Mouse (Mus musculus): ENCODE results near the gene Ccnjl. TPM values are rescaled to one million over a fixed set of nuclear protein-coding genes. Genes with fewer than 3 reads are reported as not detected.

The Ccnjl gene
- total RNA-seq, 2 experiments from 2014 or later = 0.78 to 1.0 TPM

DNA sequence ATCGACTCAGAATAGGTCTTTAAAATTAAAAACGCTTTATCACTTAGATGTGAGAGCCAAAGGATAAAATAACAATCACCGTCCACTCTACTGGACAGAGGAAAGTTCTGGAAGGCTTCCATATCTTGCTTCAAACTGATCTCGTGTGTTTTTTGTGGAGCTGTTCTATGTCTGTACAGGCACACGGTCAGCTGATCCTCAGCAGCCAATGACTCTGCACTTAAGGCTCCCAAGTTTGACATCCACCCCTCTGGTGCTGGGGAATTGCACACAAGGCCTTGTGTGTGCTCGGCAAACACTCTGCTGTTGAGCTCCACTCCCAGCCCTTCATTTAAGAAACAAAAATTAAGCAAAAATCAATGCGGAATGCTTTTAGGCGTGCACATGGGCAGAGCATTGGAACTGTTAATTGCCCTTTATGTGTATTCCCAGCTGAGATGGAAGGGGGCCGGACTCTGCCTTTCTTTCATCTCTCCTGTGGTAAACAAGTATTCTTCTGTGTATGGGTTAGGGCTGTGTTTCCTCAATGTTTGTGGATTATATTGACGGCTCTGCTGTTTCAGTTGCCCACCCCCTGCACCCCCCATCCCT lies 35.2 kb downstream of the Ccnjl start:
- no peak for DNase-seq
- intact Hi-C loops (cut with DNase I; ENCODE audit: low total_unique reads) = no loop called here

GRCm38 (mm10) chr11:43565414-43565813 lies 36.8 kb downstream of the Ccnjl start:
- intact Hi-C loops (cut with DNase I; ENCODE audit: low total_unique reads) = no loop called here
- DNase-seq = no peak

- no peak for DNase-seq
- intact Hi-C loops (cut with DNase I; ENCODE audit: low total_unique reads) = no loop called here
These were observed 37.3 kb downstream of the Ccnjl start for GRCm38 (mm10) chr11:43565852-43566251.

DNA sequence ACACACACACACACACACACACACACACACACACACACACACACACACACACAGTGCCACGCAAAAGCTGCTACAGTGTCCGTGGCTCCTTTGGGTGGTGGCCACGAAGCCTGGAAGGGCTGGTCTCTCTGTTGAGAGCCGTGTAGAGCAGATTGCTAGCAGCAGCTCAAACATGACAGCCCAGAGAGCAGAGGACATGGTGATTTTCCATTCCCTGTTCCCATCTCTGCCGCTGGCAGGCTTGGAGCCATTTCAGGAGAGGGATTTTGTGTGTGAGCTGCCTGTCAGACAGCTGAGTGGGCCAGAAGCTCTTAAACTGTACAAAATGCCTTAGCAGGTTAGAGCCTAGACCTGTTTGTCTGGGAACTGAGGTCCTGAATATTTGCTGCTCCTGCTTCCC lies 38.1 kb downstream of the Ccnjl start:
- DNase-seq = no peak
- intact Hi-C loops (cut with DNase I; ENCODE audit: low total_unique reads) = no loop called here

- intact Hi-C loops (cut with DNase I; ENCODE audit: low total_unique reads) = no loop called here
- DNase-seq = no peak
These were observed 39.7 kb downstream of the Ccnjl start for GRCm38 (mm10) chr11:43568263-43568662.

DNA sequence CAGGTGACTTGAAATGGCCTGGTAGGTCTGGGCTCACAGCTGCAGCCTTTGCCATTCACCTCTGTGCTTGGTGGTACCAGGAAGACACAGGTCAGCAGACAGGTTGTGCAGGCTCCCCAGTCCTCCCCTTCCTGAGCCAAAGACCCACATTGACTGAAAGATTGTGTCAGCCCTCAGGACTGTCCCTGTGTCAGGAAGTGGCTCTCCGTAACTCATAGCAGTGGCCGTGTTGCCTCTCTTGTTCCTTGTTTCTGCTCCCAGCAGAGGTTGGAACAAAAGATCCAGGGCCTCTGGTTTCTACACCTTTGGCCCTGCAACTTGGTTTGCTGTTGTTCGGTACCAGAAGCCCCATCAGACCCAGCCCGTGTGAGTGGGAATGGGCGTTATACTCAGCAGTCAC lies 40.6 kb downstream of the Ccnjl start:
- intact Hi-C loops (cut with DNase I; ENCODE audit: low total_unique reads) = no loop called here
- DNase-seq = no peak

GRCm38 (mm10) chr11:43569595-43569994 lies 41.0 kb downstream of the Ccnjl start:
- DNase-seq = peak; percentile 75
- intact Hi-C loops (cut with DNase I; ENCODE audit: low total_unique reads) = no loop called here

DNA sequence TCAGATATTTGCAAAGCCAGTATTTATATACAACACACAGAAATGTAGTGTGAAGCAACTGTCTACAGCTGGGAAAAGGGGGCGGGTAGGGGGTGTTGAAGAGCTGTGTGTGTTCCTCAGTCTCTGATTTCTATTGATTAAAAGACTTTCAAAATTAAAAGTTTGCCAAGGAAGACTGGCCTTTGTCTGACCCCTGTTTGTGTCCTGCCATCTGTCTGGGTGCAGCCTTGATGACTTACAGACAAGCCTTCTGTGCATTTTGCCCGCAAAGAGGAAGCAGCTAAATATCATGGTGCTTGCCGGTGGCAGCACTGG lies 46.4 kb downstream of the Ccnjl start:
- intact Hi-C loops (cut with DNase I; ENCODE audit: low total_unique reads) = no loop called here

DNA sequence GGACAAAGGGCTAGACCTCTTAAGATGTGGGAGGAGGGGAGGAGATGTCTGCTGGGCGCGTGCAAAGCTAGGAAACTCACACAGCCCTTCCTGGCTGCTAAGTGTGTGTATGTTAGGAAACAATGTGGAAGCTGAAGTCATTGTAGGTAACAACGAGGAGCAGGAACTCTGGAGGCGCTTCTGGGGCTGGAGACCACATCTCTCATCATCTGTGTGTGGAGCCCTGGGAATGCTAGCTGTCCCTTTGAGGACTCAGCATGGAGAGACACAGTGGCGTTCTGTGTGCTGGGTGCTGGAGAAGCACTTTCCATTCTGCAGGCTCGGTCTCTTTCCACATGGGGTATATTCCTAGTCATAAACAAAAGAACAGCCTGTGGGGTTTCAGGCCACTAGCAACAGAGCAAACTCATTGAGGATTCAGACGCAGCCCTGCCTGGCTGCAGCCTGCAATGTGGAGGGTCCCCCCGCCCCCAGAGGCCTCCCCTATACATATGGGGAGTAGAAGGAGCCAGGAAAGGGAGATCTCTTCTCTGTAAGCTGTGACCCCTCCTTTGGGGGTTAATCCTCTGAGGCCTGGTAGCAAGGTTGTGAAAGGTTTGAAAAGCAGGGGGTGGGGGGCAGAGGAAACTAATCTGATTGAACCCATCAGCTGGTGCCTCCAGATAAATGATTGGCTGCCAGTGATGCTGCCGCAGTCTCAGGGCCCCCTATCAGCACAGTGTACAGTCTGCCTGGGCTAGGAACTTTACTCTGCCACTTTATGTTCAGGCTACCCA lies 47.0 kb downstream of the Ccnjl start:
- intact Hi-C loops (cut with DNase I; ENCODE audit: low total_unique reads) = no loop called here
- DNase-seq = no peak

More for the DNA sequence above, 46.4 kb downstream of the Ccnjl start:
- no peak for DNase-seq

GRCm38 (mm10) chr11:43577713-43578478 lies 49.3 kb downstream of the Ccnjl start:
- intact Hi-C loops (cut with DNase I; ENCODE audit: low total_unique reads) = no loop called here
- DNase-seq = no peak

GRCm38 (mm10) chr11:43585211-43586005 lies 56.8 kb downstream of the Ccnjl start:
- no peak for DNase-seq
- intact Hi-C loops (cut with DNase I; ENCODE audit: low total_unique reads) = loop anchor here (5.0 kb wide), 1 partner anchor 88 kb away; no protein-coding TSS in a partner anchor

DNA sequence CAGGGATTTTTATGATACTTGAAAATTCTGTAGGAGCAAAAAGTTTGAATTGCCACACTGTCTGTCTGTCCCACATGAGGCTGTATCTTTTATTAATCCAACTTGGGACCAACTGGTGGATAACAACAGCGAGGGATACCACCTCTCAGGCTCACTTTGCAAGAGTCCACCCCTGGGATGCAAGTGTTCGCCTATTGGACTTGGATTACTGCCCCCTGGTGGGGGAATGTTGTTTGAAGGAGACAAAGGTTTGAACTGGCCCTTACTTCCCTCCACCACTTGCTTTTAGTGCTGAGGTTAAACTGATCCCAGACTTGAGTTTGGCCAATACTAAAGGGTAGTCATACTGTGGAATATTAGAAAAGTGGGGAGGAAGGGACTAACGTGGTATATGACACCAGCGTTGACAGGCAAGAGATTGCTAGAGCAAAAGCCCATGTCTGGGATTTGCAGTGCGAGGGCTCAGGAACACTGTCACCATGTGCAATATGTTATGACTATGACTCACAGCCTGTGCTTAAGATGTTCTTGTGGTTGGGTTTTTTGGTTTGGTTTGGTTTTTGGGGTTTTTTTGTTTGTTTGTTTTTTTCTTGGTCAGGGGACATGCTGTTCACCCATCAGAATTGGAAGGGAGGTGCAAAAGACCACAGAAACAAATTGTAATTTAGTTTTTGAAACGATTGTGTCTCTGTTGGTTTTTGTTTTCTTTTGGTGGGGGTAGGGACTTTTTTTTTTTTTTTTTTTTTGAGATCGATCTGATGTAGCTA lies 57.9 kb downstream of the Ccnjl start, which contains the start of gene 4933415A04Rik:
4933415A04Rik (plus strand) TSS at position 717 of the 767 bp plus-strand sequence.
- intact Hi-C loops (cut with DNase I; ENCODE audit: low total_unique reads) = loop anchor here (5.0 kb wide), 1 partner anchor 89 kb away; no protein-coding TSS in a partner anchor
- peak; percentile 74 for DNase-seq

GRCm38 (mm10) chr11:43589530-43590072 lies 61.0 kb downstream of the Ccnjl start:
- intact Hi-C loops (cut with DNase I; ENCODE audit: low total_unique reads) = loop anchor here (5.0 kb wide), 1 partner anchor 92 kb away; no protein-coding TSS in a partner anchor

DNA sequence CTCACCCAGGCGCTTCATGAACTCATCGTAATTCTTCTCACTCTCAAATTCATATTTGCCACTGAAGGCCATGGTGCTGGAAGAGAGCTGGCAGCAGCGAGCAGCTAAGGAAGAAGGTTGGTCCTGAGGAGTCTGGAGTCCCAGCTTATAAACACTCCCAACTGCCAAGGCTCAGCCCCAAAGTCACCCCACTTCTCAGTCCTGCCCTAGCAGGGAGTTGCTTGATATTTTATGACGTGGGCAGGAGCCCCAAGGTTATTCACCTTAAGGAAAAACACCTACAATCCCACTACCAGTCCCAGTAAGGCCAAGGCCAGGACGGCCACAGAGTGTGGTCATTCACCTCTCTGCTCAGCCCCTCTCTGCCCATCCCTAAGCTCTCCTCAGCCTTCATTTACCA lies 72.9 kb downstream of the Ccnjl start, which contains the start of gene Fabp6:
Fabp6 (minus strand) TSS at position 101 of the 400 bp plus-strand sequence.
- intact Hi-C loops (cut with DNase I; ENCODE audit: low total_unique reads) = no loop called here
- DNase-seq = no peak

More at GRCm38 (mm10) chr11:43589530-43590072, 61.0 kb downstream of the Ccnjl start:
- no peak for DNase-seq

DNA sequence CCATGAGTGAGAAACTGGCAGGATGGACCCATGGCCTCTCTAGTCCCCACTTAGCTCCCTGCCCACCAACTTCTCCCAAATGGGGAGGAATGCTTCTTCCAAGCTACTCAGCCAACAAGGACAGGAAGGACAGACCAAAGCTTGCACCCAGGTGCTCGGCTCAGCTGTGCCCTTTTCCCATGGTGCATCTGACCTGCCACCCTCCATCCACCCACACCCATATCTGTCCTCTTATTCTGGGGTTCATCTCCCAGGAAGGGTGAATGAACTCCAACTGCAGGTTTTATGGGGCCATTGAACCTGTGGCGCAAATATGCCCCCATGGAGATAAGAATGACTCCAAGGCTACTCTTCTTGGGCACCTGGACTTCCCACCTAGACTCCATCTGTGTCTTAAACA lies 75.6 kb downstream of the Ccnjl start:
- DNase-seq = no peak
- intact Hi-C loops (cut with DNase I; ENCODE audit: low total_unique reads) = no loop called here

DNA sequence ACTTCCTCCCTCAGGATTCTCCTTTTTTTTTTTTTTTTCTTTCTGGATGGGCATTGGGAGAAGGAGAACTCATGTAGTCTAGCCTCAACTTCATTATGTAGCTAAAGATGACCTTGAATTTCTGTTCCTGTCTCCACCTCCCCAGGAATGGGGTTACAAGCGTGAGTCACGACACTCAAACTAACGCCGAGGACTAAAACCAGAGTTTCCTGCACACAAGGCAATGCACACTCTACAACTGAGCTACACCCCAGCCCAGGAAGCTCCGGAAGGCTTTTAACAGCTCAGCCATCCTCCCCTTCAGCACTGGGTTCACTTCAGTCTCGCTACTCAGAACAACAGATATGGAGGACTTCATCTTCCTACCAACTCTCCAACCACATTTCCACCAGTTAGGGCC lies 76.3 kb downstream of the Ccnjl start:
- DNase-seq = no peak
- intact Hi-C loops (cut with DNase I; ENCODE audit: low total_unique reads) = no loop called here

DNA sequence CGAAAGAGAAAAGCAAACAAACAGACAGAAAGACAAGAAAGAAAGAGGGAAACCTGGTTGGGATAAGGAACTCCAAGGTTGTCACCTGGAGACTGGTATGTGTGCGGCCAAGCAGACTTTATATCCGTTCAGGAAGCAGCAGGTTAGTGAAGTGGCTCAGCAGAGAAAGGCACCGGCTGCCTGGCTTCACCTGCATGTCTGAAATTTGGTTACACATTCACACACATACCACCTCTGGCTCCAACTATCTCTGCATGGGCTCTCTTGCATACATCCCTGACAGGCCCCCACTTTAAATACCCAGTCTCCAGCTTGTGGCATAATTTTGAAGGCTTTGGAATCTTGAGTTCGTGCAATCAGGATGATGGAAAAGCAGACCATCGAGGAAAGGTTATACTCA lies 77.3 kb downstream of the Ccnjl start:
- intact Hi-C loops (cut with DNase I; ENCODE audit: low total_unique reads) = no loop called here
- DNase-seq = no peak

- intact Hi-C loops (cut with DNase I; ENCODE audit: low total_unique reads) = no loop called here
- DNase-seq = no peak
These were observed 79.9 kb downstream of the Ccnjl start for GRCm38 (mm10) chr11:43608440-43608839.

All from gastrocnemius, postnatal 14 days (tissue).